Mouse (Mus musculus) stomach, postnatal 0 days (tissue): ENCODE measurements at regions not wholly inside any gene's neighbourhood (a gene's known extent, or its start where the extent isn't known, plus 50 kb on each side); places are given as distances from the start of the nearest gene placed in this dataset.

Experiments used
- CTCF ChIP-seq: IDR thresholded peaks from 2 replicates; pipeline ENCODE4 v1.5.1; 2016; ENCODE audit warnings: antibody characterized with exemption, low read depth, mild to moderate bottlenecking, moderate library complexity
- EP300 ChIP-seq: optimal IDR thresholded peaks from 2 replicates; pipeline ENCODE3; 2016; ENCODE audit warnings: antibody characterized with exemption

DNA sequence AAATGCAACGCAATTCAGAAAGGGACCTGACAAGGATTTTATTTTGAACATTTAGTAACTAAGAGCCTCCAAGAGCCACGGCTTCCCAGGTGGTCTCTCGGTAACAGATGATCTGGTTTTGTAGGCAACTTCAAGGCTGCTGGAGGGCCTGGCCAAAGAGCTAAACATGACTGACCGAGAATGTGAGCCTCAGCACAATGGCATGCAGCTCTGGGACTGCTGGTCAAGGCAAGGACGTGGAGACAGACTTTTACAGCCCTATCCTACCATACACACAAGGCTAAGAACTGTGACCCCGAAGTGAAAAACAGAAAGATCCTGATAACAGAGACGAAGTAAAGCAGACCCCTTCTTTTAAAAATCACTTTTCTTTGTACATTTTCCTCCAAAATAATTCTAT, 296.5 kb downstream of the Dchs2 start:
- no peak for TF ChIP-seq EP300
- TF ChIP-seq CTCF, result no peak
